ENCODE assay signal across 9 mouse cellular contexts in the genomic region with DNA sequence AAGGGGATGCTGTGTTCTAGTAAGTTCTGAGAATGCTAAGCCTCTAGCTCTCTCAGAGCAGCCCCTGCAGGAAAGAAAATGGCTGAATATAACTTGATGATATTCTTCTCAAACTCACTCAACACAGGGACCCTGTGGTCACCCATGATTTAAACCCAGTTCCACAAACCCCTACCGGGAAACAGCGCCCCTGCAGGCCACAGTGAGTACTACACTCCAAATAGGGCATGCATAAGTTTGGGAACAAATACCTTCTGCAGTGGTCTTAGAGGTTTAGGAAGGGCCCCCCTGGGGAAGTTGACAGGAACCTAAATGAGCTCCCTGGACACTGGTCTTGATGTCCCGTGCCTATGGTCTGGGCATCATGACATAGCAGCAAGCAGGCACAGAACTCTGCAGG. TPM values are rescaled to one million over a fixed set of nuclear protein-coding genes. Genes with fewer than 3 reads are reported as not detected.
DNase-seq lines count a peak whose midpoint lies in the region; ATAC-seq and TF ChIP-seq lines count a peak whose summit lies in the region.
"Had no signal": no experiment of that assay in that cellular context is flagged by ENCODE, and none has a peak within 500 bp of the region (broad histone marks: within the 10 kb centered on the region; RNA-seq: fewer than 3 reads in every experiment).

No protein-coding gene starts in this region.

- no peaks in the 10 kb centered on the region for H3K27me3 ChIP-seq in hindbrain, postnatal 0 days (ENCODE audit: insufficient read depth, low read length)
- H3K27me3 ChIP-seq in hindbrain, embryonic 12.5 days = no peaks in the 10 kb centered on the region
- no peaks in the 10 kb centered on the region for H3K27me3 ChIP-seq in MEL (ENCODE audit: control insufficient read depth in 1 of 2, insufficient read depth in 2 of 2, low read length in 2 of 2)

- no peak for DNase-seq in hindbrain, postnatal 0 days (ENCODE audit: low spot score)
- DNase-seq in A20 (ENCODE audit: low read depth, low spot score) (peak; percentile 15), MEL (ENCODE audit: low read depth, low spot score) (peak; percentile 4)
- DNase-seq in adrenal gland, adult 2 months = no peak
- no peak for DNase-seq in adrenal gland, adult 8-10 months
- no peak for DNase-seq in cerebellum, adult 18-20 months

- ATAC-seq in hindbrain, postnatal 0 days = no peak
- no peak for ATAC-seq in hindbrain, embryonic 12.5 days (ENCODE audit: low FRiP score)
- ATAC-seq in megakaryocyte progenitor cell, adult 5-6 weeks (replicated peaks; ENCODE audit: poor library complexity) = peak; percentile 72

- no peak overlapping the region for H3K4me3 ChIP-seq in hindbrain, postnatal 0 days (ENCODE audit: low read length)
- H3K4me3 ChIP-seq in hindbrain, embryonic 12.5 days = no peak overlapping the region
- H3K4me3 ChIP-seq in MEL (ENCODE audit: control insufficient read depth in 1 of 2, insufficient read depth in 1 of 2, low read depth in 2 of 2, low read length in 2 of 2) = no peak overlapping the region

- no peaks in the 10 kb centered on the region for H3K9me3 ChIP-seq in hindbrain, postnatal 0 days (ENCODE audit: low read length)
- 0 out of 2 replicates have a peak, but pooled peaks cover 3% of the 10 kb centered on the region for H3K9me3 ChIP-seq in hindbrain, embryonic 12.5 days (replicated peaks)
- H3K9me3 ChIP-seq in MEL (replicated peaks; ENCODE audit: insufficient read depth, low read length) = no peaks in the 10 kb centered on the region

- TF ChIP-seq RAD21 in MEL (IDR thresholded peaks at IDR 0.05; ENCODE audit: low read depth, low read length) = no peak

- no peaks in the 10 kb centered on the region for H3K4me1 ChIP-seq in hindbrain, postnatal 0 days (ENCODE audit: insufficient read depth, low read length)
- H3K4me1 ChIP-seq in hindbrain, embryonic 12.5 days = peaks cover 4% of the 10 kb centered on the region; the same call in 1 of the 2 replicates
- H3K4me1 ChIP-seq in MEL (ENCODE audit: control insufficient read depth in 1 of 2, insufficient read depth in 2 of 2, low read length in 2 of 2) = no peaks in the 10 kb centered on the region

- H3K9ac ChIP-seq in hindbrain, postnatal 0 days (replicated peaks; ENCODE audit: low read length) = no peak overlapping the region
- H3K9ac ChIP-seq in hindbrain, embryonic 12.5 days = no peak overlapping the region
- no peak overlapping the region for H3K9ac ChIP-seq in MEL (ENCODE audit: control insufficient read depth, low read depth, low read length, poor library complexity, severe bottlenecking)

- TF ChIP-seq CTCF in hindbrain, postnatal 0 days (IDR thresholded peaks at IDR 0.05; ENCODE audit: low read depth) = peak; percentile 71
- peak in 2 of 3 experiments; percentile 20 to 34; a peak in 4 of 6 replicates for TF ChIP-seq CTCF in MEL (IDR thresholded peaks at IDR 0.05 in 2 of 3, conservative IDR thresholded peaks at IDR 0.05 in 1 of 3; ENCODE audit: control insufficient read depth in 1 of 3, insufficient read depth in 1 of 3, low read depth in 2 of 3, low read length in 3 of 3, poor library complexity in 1 of 3, severe bottlenecking in 1 of 3)

- H3K36me3 ChIP-seq in hindbrain, postnatal 0 days (ENCODE audit: insufficient read depth, low read length) = no peaks in the 10 kb centered on the region
- no peaks in the 10 kb centered on the region for H3K36me3 ChIP-seq in hindbrain, embryonic 12.5 days
- no peaks in the 10 kb centered on the region for H3K36me3 ChIP-seq in MEL (ENCODE audit: control insufficient read depth in 1 of 2, insufficient read depth in 2 of 2, low read length in 2 of 2)

- no peak overlapping the region for H3K27ac ChIP-seq in hindbrain, postnatal 0 days
- no peak overlapping the region for H3K27ac ChIP-seq in hindbrain, embryonic 12.5 days
- H3K27ac ChIP-seq in MEL (ENCODE audit: control insufficient read depth, low read depth, low read length) = no peak overlapping the region

- TF ChIP-seq POLR2A in MEL (IDR thresholded peaks at IDR 0.05; ENCODE audit: control insufficient read depth in 1 of 2, insufficient read depth in 1 of 2, low read depth in 1 of 2, low read length in 2 of 2, poor library complexity in 1 of 2) = no peak

- H3K4me2 ChIP-seq in hindbrain, postnatal 0 days (ENCODE audit: low read depth, low read length) = no peak overlapping the region
- H3K4me2 ChIP-seq in hindbrain, embryonic 12.5 days (replicated peaks) = no peak overlapping the region

- TF ChIP-seq EP300 in MEL (IDR thresholded peaks at IDR 0.05; ENCODE audit: low read depth in 1 of 2, low read length in 2 of 2) = no peak

- 48% methylated on average over 3 of the region's 3 CpGs for WGBS in hindbrain, postnatal 0 days
- WGBS in hindbrain, embryonic 12.5 days = 48% methylated on average over 3 of the region's 3 CpGs

- no peaks in the 10 kb centered on the region for H3K79me2 ChIP-seq in MEL (ENCODE audit: control insufficient read depth, insufficient read depth, low read length, poor library complexity)

TF ChIP-seq in MEL, 35 proteins besides CTCF, POLR2A, EP300 and RAD21:
- no peak for TF ChIP-seq SIN3A (IDR thresholded peaks at IDR 0.05; ENCODE audit: low read length)
- no peak for TF ChIP-seq CHD2 (IDR thresholded peaks at IDR 0.05; ENCODE audit: low read length)
- TF ChIP-seq NRF1 (IDR thresholded peaks at IDR 0.05; ENCODE audit: insufficient read depth, low read depth, low read length, poor library complexity, severe bottlenecking) = no peak
- TF ChIP-seq UBTF (IDR thresholded peaks at IDR 0.05; ENCODE audit: borderline replicate concordance, insufficient read depth, low read depth, low read length) = no peak
- no peak for TF ChIP-seq JUND (IDR thresholded peaks at IDR 0.05; ENCODE audit: low read depth, low read length)
- no peak for TF ChIP-seq TAL1 (IDR thresholded peaks at IDR 0.05; ENCODE audit: low read length)
- no peak for TF ChIP-seq E2F4 (IDR thresholded peaks at IDR 0.05; ENCODE audit: borderline replicate concordance, low read depth, low read length)
- no peak for TF ChIP-seq TCF12 (IDR thresholded peaks at IDR 0.05; ENCODE audit: low read depth, low read length)
- no peak for TF ChIP-seq MYC (IDR thresholded peaks at IDR 0.05; ENCODE audit: low read depth, low read length)
- TF ChIP-seq RCOR1 (IDR thresholded peaks at IDR 0.05; ENCODE audit: low read depth, low read length) = no peak
- no peak for TF ChIP-seq MAX (IDR thresholded peaks at IDR 0.05; ENCODE audit: low read length)
- TF ChIP-seq ZC3H11A (IDR thresholded peaks at IDR 0.05; ENCODE audit: low read depth, low read length) = no peak
- TF ChIP-seq KAT2A (conservative IDR thresholded peaks at IDR 0.05; ENCODE audit: low read depth, low read length) = no peak
- no peak for TF ChIP-seq POLR2AphosphoS2 (IDR thresholded peaks at IDR 0.05; ENCODE audit: low read length)
- TF ChIP-seq MAZ (IDR thresholded peaks at IDR 0.05; ENCODE audit: low read depth, low read length) = no peak
- no peak for TF ChIP-seq SMC3 (IDR thresholded peaks at IDR 0.05; ENCODE audit: low read depth, low read length)

RNA-seq across cellular contexts. Expression of a gene that starts 19.3 kb away (rescaled TPM):
- 19.9 and 20.2 TPM in 2 replicates for total RNA-seq in hindbrain, postnatal 0 days (2014; rRNA removed)
- 11.1 and 11.6 TPM in 2 replicates for polyA plus RNA-seq in hindbrain, postnatal 0 days (2015; fragmentation: Nextera tagmentation; extraction: Ambion mirVana)
- polyA plus RNA-seq in hindbrain, embryonic 12.5 days (2016; fragmentation: Nextera tagmentation; extraction: Ambion mirVana) = 1.8 and 1.9 TPM in 2 replicates
- total RNA-seq in MEL (2012; rRNA removed) = not detected in 2 replicates
- not detected for polyA plus RNA-seq in MEL (2012; ENCODE audit: insufficient read depth in 1 of 2, insufficient read length in 2 of 2, low read depth in 1 of 2, low replicate concordance in 2 of 2, missing spikeins in 1 of 2)
- not detected in 2 replicates for total RNA-seq in megakaryocyte progenitor cell, adult 5-6 weeks (2015)
- total RNA-seq in megakaryocyte progenitor cell, adult 5-6 weeks (2017) = 0.04 TPM in 1 of 2 replicates, not detected in the other
- 1 to 10 TPM in 1 of 2 experiments, under 1 TPM in 1; 0.69 to 1.6 TPM for total RNA-seq in adrenal gland, adult 2 months (2021)
- polyA plus RNA-seq in adrenal gland, adult 2 months (2012; rRNA removed) = 0.26 and 0.41 TPM in 2 replicates
- total RNA-seq in adrenal gland, adult 8-10 months (2022) = under 1 TPM; 0.34 to 0.91 (median 0.55) TPM
- total RNA-seq: hematopoietic stem cell, adult 5-6 weeks had no signal

Comparison
In these comparisons a context has a peak if more than half of its experiments do, and no peak if none do; other contexts are left out.
1. DNase-seq: peak in A20 (single experiment) and MEL (single experiment); none in hindbrain, postnatal 0 days (single experiment), adrenal gland, adult 2 months (single experiment), adrenal gland, adult 8-10 months (single experiment) and cerebellum, adult 18-20 months (0 of 2).